Mouse (Mus musculus): ENCODE results near the gene Dusp13. TPM values are rescaled to one million over a fixed set of nuclear protein-coding genes. Genes with fewer than 3 reads are reported as not detected.
A peak's percentile ranks its signal among the peaks of the same experiment; 100 is the strongest.

Dusp13 gene
- total RNA-seq, 2 experiments from 2014 or later: 0.60 TPM; not detected in 1

DNA sequence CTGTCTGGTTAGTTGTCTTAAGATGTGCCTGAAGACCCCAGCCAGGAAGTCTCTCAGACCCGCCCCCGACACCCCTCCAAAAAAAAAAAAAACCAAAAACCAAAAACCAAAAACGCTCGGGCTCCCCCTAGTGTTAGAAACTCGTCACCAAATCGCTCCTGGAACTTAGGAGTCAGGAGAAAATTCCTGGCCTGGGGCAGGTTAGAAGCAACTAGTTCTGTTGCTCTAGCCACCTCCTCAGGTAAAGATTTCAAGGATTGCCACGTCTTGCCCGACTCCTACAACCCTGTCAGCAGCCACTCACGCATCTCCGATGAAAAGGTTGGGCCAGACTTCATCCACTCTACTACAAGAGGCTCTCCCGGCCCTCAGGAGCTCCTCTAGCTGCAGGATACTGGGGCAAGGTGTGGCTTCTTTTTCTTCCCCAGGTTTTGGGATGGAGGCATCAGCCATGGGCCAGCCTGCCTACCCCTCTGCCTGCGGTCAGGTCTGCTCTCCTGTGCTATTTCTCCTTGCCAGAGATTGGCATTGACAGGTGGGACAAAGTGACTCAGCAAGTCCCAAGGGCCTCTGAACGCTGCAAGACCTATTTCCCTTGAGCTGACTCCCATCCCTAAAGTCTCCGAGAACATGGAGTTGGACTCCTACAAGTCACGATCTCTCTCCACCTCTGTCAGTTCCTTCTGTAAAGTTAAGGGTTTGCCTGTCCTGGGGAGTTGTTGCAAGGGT, 2.7 kb downstream of the Dusp13 start:
- peak; percentile 59 to 69 for DNase-seq (ENCODE audit: low spot score in 2 of 2)

DNA sequence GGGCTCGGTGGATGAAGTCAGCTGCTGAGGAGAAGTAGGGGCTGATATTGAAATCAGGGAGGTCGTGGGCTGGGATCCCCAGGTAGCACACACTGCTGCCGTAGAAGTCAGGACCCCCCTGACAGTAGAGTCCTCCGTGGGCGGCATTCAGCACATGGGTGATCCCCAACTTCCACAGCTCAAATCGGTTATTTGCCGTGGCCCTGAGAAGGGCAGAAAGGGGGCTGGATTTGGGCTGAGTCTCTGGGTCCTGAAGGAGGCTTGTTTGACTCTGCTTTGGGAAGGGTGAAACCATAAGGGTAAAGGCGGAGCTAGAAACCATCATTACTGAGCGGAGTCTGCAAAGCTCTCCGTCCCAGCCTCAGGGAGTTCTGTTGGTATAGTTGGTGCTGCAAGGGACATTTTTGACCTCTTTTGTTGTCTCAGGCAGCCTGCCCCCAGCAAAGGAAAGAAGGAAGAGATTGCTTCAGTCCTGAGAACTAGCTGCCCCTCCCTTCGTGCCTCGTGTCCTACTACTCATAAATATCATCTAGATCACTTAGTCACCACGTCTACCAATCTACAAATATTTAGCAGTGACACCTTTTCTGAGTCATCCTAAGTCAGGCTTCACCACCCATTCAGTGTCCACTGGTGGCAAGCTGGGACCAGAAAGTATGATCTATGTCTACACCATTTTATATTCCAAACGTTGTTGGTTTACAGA, 3.4 kb downstream of the Dusp13 start:
- DNase-seq (ENCODE audit: low spot score in 2 of 2): no peak

DNA sequence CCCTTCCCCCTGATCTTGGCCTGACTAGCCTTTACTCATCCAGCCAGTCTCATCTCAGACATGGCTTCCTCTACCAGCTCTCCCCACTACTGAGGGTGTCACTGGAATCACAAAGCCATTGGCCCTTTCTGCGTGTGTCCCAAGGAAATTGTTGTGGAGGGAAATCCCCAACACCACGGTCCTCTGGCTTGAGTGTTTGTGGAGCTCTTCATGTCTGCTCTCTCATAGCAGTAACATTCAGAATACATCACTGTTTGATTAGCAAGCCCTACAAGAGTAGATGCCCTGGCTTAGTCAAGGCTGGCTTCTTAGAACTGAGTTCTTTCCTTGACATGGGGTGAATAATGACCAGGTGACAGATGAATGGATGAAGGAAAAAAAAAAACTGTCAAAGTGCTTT, 4.1 kb downstream of the Dusp13 start:
- DNase-seq (ENCODE audit: low spot score in 2 of 2): no peak

DNA sequence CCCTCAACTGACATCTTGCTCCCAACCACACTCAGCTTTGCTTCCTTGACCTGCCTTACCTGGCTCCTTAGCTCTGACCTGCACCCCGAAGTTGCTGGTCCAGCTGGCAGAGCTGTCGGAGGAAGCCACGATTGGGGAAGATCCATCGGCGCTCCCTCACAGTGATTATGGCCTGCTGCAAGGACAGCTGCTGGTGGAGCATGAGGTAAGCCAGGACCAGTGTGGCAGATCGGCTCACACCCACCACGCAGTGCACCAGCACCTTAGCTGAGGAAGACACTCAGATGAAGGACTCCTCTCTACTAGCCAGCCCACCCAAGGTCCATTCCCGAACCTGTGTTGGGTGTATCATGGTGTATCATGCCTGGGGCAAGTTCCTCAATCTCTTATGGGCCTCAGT, 4.7 kb downstream of the Dusp13 start:
- no peak for DNase-seq (ENCODE audit: low spot score in 2 of 2)

DNA sequence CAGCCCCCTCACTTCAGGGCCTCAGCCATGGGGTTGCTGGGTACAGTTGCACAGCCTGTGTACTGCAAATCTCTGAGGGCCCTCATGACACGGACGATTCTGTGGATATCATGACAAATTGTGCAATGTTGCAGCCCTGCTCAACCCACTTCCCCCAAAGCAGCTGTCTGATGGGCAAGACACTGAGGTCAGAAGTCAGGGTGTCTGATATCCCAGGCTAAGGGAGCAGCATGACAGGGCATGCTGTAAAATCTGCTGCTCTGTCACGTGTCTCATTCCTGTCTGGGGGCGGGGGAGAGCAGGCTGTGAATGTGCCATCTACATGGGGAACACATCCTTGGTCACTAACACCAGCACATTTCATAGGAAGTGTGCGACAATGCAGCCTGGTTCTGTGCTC, 5.8 kb downstream of the Dusp13 start:
- DNase-seq (ENCODE audit: low spot score in 2 of 2): no peak

DNA sequence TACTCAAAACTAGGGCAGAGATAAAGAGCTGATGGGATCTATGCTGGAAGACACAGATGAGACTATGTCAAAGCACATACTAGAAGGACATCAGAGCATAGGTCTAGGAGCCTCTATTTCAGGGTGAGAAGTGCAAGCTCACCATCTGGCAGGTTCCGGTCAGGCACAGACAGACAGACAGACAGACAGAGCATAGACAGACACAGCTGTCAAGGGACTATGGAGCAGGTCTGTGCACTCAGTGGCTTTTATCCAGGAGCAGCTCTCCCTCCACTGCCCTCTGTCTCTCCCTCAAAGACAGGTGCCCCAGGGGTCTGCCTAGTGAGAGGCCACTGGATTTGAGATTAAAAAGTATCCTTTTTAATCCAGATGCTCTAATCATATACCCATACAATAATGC, 6.8 kb downstream of the Dusp13 start:
- DNase-seq (ENCODE audit: low spot score in 2 of 2): no peak

DNA sequence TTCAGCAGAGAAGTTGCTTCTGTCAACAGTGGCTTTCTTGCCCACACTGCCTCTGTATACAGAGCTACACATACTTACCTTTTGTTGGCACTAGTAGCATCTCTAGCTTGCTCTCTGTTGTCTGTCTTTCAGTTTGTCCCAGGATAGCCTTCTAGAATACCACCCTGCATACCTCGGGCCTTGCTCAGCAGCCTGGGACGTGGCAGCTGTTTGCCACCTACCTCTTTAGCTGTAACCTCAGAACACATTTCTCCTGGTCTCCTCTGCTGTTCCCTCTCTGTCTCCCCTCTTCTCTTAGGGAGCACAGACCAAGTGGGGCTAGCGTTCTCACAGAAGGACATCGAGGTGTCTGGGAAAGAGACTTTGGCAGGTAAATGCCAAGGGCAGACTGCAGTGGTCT, 8.5 kb downstream of the Dusp13 start:
- no peak for DNase-seq (ENCODE audit: low spot score in 2 of 2)

DNA sequence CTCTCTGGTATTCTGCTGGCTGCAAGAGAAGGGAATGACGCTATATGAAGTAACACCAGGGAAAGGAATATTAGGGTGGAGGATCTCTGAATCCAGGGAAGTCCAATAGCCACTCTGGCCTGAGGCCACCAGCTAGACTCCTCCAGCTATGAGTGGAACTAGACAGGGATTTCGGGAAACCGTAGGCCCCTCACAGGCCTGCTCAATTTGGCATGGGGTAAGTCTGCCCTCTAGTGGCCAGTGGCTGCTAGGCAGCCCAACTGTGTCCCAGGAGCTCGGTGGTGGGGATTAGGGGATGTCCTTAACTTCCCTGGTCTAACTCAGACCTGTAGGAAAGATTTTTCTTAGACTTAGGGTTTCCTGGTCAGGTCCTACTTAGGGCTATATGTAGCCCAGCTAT, 9.2 kb downstream of the Dusp13 start:
- peak; percentile 85 to 86 for DNase-seq (ENCODE audit: low spot score in 2 of 2)

DNA sequence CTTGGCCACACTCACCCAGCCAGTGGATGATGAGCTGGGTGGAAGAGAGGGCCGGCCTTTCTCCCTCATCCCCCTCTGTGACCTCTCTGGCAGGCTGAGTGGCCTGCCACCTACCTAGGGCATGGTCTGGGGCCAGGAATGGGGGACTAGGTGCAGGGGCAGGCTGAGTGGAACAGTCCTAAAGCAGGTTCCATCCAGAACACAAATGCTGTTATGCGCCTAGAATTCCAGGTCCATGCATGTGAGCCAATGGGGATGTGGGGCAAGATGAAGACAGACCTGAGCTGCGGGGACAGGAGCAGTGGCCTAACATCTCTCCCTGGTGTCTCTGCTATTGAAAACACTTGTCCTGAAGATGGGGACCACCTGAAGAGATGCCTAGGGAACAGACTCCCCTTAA, 9.7 kb downstream of the Dusp13 start:
- no peak for DNase-seq (ENCODE audit: low spot score in 2 of 2)

DNA sequence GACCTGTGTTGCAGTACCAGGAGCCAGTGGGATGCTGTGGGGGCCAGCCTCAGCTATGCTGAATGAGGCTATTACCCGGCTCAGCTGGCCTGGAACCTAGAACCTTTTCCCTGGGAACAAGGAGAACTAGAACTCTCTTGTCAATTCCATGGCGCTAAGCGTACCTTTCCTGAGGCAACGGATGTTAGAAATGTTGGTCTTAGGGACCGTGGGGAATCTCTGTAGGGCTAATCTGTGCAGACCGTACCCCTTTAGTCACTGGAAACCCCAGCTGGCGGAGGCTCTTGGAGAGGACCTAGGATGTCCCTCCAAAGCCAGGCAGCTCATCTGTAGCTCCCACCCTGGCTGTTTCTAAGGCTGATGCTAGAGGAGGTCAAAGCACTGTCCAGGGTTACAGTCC, 10.6 kb downstream of the Dusp13 start:
- DNase-seq (ENCODE audit: low spot score in 2 of 2): no peak

DNA sequence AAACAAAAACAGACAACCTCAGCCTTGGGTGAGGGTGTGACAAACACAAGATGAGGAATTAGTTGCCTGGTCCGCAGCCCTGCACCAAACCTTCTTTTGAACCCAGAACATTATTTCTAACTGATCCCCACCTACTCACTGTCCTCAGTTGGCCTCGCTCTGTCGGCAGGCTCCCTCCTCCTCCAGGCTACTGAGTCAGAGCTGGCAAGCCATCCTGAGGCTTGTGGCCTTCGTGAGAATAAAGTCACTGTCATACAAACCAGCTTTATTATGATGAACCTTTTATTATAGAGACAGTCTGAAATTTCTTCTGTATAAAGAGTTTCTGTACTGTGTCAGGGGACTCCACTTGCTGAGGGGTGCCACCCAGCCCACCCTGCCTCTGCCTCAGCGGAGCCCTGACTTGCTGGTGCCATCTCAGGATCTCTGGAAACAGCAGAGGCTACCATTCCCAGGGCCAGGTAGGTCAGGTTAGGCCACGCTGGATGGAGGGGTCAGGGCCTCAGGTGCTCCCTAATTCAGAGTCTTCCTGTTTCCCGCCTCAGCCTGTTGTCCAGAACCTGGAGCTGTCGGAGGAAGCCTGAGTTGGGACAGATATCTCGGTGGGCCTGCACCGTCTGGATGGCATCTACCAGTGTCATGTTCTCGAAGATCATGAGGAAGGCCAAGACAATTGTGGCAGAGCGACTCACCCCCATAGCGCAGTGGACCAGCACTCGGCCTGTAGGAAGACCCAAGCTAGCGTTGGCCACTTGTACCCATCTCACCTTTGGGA, 17.7 kb downstream of the Dusp13 start:
- peak in 1 of 2 experiments; percentile 47 for DNase-seq (ENCODE audit: low spot score in 2 of 2)

DNA sequence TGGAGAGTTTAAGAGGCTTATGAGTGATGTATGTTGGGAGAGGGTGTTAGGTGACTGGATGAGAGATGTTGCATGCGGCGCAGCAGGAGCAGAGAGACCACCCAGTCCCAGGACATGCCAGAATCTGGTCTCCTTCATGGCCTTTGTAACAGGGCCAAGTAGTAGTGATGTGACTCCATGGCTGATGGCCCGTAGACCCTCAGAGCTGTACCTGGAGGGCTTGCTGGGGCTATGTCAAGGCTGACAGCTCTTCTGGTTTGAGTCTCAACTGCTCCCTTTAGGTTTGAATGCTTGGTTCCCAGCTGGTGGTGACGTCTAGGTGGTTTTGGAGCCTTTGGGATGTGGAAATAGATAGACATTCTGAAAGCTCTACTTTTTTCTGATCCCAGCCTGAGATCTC, 21.0 kb downstream of the Dusp13 start:
- no peak for DNase-seq (ENCODE audit: low spot score in 2 of 2)

DNA sequence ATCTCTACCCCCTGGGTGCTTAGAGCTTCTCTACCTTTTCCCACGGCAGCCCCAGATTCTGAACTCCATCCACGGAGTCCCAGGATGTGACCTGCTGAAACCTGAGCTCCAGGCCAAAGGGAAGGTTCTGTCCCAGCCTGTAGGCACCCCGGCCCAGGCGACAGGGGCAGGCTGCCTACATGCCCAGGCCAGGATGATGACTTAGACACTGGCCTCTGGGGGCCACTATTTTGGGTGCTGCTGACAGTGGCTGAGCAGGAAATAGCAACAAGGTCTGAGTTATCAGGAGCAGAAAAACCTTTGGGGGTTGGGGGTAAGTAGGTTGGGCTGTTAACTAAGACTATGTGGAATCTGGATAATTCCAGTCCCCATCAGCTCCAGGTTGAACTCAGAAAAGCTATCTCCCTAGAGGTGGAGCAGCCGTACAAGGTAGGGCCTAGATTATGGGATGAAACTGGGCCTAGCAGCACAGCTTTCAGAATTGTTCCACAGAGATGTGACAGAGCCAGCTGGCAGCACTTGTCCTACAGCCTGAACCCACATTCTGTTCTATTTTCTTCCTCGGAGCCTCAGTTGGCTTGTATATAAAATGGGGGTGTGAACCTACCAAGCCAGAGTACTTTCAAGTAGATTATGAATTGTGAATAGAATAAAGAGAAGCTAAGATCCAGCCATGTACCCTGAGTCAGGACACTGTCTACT, 21.8 kb downstream of the Dusp13 start:
- peak; percentile 28 to 67 for DNase-seq (ENCODE audit: low spot score in 2 of 2)

DNA sequence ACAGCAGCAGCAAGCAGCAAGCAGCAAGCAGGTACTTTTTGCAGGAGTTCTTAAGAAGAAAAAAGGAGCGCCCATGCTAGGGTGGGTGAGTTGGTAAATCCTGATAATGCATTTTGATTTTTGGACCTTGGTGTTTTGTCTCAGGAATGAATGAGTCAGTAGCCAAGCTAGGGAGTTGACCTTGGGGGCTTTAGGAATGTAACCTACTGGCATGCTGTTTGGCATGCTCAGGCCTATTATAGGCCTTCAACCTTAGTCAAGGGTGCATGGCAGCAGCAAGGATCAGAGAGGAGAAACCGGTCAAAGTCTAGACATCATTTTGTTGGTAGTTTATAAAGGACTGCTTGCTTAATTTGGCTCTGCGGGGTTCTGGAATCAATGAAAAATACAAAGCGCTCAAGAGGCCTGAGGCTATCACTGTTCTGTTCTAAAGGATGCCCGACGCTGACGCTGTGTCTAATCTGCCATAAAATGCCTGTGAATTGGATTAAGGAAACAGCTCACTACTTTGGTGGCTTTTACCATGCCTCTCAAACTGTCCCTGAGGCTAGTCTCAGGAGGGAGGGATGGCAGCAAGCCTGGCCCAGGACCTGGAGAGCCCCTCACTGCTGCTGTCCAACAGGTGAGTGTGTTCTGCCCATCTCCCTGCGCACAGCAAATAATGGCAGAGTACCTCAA, 28.8 kb downstream of the Dusp13 start:
- DNase-seq (ENCODE audit: low spot score in 2 of 2): no peak

DNA sequence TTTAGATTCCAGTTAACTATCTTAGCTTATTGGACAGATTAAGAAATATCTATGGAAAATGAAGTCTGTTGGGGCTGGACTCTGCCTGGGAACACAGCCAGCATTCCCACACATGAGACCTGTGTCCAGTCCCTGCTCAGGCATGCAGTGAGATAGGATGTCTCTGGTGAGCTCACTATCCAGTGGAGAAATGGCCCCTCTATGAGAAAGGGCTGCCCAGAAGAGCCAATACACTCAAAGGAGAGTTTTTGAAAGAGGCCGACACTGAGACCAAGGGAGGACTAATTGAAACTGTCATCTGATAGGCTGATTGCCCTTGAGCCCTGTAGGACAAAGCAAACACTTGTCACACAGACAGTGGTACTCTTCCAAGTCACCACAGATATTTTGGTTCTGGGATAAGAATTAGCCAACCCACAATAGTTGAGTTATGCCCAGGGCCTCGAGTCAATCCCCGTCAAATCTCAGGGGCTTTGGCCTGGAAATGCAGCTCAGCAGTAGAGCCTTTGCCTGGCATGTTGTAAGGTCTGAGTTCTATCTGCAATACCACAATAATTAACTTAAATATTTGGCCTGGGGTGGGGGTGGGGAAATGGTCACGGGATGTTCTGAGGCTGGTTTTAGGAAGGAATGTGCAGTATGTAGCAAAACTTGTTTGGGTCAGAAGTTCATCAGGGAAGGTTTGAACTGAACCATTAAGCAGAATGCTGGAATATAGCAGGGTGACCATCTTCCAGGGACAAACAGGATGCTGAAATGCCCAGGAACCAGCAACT, 30.4 kb downstream of the Dusp13 start:
- DNase-seq (ENCODE audit: low spot score in 2 of 2): no peak

DNA sequence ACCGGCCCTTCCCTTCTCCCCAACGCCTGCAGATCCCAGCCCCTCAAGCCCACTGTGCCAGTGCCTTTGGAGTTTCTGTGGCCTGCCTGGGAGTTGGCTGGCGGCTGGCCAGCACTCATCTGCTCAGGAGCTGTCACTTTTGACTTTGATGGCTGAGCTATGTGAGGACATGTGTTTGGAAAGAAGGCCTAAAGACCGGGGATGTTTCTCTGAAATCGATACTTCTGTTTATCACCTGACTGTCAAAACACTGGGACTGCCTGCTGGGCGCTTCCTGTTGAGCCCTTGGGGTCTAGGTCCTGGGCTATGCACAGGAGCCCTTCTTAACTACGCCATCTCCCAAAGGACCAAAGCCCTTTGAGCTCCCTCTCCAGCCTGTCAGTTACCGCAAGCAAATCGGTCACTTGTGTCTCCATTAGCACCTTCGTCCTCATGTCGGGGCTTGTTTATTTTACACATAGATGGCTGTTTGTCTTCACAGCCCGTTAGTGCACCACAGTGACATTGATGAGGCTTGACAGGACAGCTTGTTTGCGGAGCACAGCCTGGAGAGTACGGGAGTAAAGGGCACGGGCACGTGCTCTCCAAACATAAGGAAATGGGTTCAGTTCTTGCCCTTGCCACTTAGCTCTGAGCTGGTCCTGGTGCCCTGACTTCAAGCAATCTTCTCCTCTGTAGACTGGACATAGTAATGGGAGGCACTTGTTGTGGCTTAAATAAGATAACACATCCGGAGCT, 31.2 kb downstream of the Dusp13 start:
- DNase-seq (ENCODE audit: low spot score in 2 of 2): no peak

DNA sequence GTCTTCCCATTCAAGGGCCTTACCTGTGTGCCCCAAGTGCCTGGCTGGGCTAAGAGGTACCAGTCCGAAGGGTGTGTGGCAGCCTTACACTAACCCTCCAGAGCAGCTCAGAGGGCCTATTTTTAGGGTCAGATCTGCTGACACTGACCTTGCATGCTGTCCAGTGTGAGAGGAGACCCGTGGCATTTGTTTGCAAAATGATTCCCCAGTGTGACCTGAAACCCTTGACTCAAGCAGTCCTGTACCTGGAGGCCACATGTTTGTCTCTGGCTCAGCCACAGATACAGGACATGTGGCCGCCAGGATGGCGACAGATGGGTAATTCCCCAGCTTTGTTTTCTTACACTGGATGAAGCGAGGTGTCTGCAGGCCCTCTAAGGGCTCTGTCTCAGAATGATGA, 36.5 kb downstream of the Dusp13 start, which contains the start of gene Dupd1:
TSS of gene Dupd1 (minus strand) at position 91 of the 400 bp plus-strand sequence.
- no peak for DNase-seq (ENCODE audit: low spot score in 2 of 2)

DNA sequence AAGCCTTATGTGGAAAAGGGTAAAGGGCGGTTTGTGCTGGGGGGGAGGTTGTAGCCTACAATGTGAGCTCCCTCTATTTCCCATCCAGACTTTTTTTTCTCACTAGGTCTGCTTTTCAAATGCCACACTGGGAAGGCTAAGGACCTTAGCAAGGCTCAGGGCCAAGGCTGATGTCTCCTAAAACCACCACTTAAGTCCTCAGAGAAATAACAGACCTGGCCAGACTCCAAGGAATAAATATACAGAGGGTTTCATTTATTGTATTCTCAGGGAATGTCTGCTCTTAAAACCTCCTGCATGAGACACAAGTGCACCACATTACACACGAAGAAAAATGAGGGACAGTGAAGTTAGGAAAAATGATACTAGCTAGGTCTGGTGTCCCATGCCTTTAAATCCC, 39.8 kb downstream of the Dusp13 start:
- DNase-seq (ENCODE audit: low spot score in 2 of 2): no peak

DNA sequence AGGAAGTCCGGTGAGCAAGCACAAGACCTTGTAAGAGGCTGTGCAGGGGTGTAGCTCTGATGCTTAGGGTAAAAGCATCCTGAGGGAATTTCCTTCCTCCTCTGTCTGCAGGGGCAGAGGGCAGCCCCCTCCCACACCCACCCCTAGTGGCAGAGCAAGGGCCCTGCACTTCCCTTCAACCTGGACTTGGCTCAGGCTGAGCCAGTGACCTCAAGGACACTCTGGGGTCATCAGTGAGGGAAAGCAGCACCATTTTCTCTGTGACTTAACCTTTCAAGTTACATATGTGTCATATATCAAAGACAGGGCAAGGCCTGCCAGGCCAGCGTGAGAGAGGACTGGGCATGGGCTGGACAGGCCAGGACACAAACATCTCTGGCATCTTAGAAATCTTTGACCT, 41.4 kb downstream of the Dusp13 start:
- no peak for DNase-seq (ENCODE audit: low spot score in 2 of 2)

Data from left cerebral cortex, adult 18-20 months (tissue).